Mouse (Mus musculus) embryonic facial prominence, embryonic 13.5 days (tissue): ENCODE measurements around the gene Carns1. TPM values are rescaled to one million over a fixed set of nuclear protein-coding genes. Genes with fewer than 3 reads are reported as not detected.

Experiments
- ATAC-seq: fragments of 200-750 bp; cut with Nextera tagmentation; 2 replicates; pipeline ENCODE4 v1.8.0; 2017; ENCODE audit warnings: low read depth; ENCODE audit not compliant: insufficient number of reproducible peaks, insufficient read depth, low FRiP score, low TSS enrichment
- H3K27ac ChIP-seq: fragments of 300-500 bp; sonication (generic); 2 replicates; pipeline ENCODE4 v1.5.1; 2015; ENCODE audit warnings: moderate library complexity, mild to moderate bottlenecking, inconsistent platforms
- H3K27me3 ChIP-seq: fragments of 300-500 bp; sonication (generic); 2 replicates; pipeline ENCODE4 v1.6.1; 2015; ENCODE audit warnings: mild to moderate bottlenecking, inconsistent platforms
- H3K36me3 ChIP-seq: fragments of 300-500 bp; sonication (generic); 2 replicates; pipeline ENCODE4 v1.6.1; 2015; ENCODE audit warnings: mild to moderate bottlenecking, inconsistent platforms
- H3K4me1 ChIP-seq: fragments of 300-500 bp; sonication (generic); 2 replicates; pipeline ENCODE4 v1.6.1; 2015; ENCODE audit warnings: inconsistent platforms
- H3K4me2 ChIP-seq: fragments of 300-500 bp; sonication (generic); 2 replicates; pipeline ENCODE4 v1.6.1; 2015; ENCODE audit warnings: moderate library complexity, mild to moderate bottlenecking, inconsistent platforms
- H3K4me3 ChIP-seq: fragments of 300-500 bp; sonication (generic); 2 replicates; pipeline ENCODE4 v1.5.1; 2015; ENCODE audit warnings: mild to moderate bottlenecking, inconsistent platforms
- H3K9ac ChIP-seq: fragments of 300-500 bp; sonication (generic); 2 replicates; pipeline ENCODE4 v1.6.1; 2015; ENCODE audit warnings: mild to moderate bottlenecking, inconsistent platforms
- H3K9me3 ChIP-seq: fragments of 300-500 bp; sonication (generic); 2 replicates; pipeline ENCODE4 v1.6.1; 2016; ENCODE audit warnings: inconsistent platforms
- WGBS: fragments of 180-500 bp; shearing (Covaris S2); methylation state at CpG from one replicate; pipeline ENCODE4 v1.1.7; 2015; ENCODE audit warnings: mixed read lengths; 5-methylcytosine and 5-hydroxymethylcytosine counted together
- polyA plus RNA-seq: library from polyadenylated mRNA; unstranded; fragments of >200 nt; fragmentation: Nextera tagmentation; extraction: Ambion mirVana; gene quantifications from 2 replicates; pipeline ENCODE4 v1.2.1, GENCODE M21; 2015

The Carns1 gene
- polyA plus RNA-seq, 1 experiment from 2014 or later = 1.7 TPM

DNA sequence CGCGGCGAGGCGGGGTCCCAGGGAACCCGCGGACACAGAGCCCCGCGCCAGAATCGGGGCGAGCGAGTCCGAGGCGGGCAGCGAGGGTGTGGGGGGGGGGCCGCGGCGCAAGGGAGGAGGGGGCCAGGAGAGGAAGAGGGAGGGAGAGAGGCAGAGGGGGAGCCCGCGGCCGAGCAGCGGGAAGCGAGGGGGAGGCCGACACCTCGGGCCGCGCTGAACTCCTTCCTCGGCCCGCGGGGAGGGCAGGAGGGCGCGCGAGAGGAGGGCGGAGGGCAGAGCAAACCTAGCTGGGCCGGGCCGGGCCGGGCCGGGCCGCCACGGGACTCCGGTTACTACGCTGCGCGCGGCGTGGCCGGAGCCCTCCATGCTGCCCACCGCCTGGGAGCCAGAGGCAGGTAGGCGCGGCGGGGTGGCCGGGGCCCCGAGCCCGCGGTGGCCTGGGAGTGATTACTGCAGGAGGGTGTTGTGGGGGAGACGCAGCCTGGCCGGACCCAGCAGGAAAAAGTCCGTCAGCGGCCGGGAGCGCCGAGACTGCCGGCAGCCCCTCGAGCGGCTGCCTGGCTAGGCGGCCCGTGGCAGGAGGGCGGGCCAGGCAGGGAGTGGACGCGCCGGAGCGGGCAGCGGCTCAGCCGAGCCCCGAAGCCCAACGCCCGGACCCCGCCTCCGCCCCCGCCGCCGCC, 39.6 kb upstream of the Carns1 start:
- Histone ChIP-seq H3K27me3 (peaks cover 4% of the 10 kb centered on the region; the same call in 1 of the 2 replicates), H3K27ac (peak overlapping the region; percentile 97), H3K4me2 (peak overlapping the region; percentile 87), H3K4me1 (peaks cover 73% of the 10 kb centered on the region), H3K9ac (peak overlapping the region; percentile 98), H3K36me3 (no peaks in the 10 kb centered on the region), H3K4me3 (peak overlapping the region; percentile 95), H3K9me3 (no peaks in the 10 kb centered on the region)
- no peak for ATAC-seq
- 0% methylated on average over 26 of the region's 81 CpGs for WGBS

DNA sequence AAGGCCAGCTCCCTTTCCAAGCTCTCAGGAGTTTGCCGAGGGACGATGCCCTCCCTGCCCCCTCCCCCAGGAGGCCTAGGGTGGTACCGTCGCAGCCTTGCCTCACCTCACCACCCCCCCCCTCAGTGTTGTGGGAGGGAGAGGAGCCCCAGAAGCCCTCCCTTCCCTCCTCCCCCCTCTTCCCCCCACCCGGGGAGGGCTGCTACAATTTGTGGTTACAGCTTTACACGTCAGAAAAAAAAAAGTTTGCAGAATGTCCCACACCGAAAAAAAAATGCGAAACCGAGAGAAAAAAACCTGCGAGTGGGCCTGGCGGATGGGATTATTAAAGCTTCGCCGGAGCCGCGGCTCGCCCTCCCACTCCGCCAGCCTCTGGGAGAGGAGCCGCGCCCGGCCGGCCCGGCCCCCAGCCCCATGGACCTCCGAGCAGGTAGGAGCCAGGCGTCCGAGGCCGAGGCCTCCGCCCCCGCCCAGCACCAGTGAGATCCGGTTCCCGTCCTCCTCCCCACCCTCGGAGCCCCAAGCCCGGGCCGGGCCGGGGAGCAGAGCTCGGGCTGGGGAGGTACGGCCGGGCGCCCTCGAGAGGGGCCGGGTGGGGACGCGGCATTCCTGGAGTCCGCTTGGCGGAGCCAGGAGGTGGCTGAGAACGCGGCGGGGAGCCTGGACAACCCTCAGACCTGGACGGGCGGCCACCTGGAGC, 38.9 kb upstream of the Carns1 start, which contains the start of the genes Clcf1 and AC109138.7:
Gene Clcf1, plus strand, starts transcription at position 168 of the 700 bp plus-strand sequence.
Gene AC109138.7, plus strand, starts transcription at position 287 of the 700 bp plus-strand sequence.
- H3K4me2 ChIP-seq = peak within 1 kb of the TSS; percentile 87
- peak within 1 kb of the TSS; percentile 95 for H3K4me3 ChIP-seq
- peak within 1 kb of the TSS; percentile 97 for H3K27ac ChIP-seq
- WGBS = under 1% methylated on average over 45 of the region's 49 CpGs
- peaks cover 66% of the 10 kb centered on the region for H3K4me1 ChIP-seq
- peak within 1 kb of the TSS; percentile 98 for H3K9ac ChIP-seq
- H3K36me3 ChIP-seq = no peaks in the 10 kb centered on the region
- H3K27me3 ChIP-seq = peaks cover 4% of the 10 kb centered on the region; the same call in 1 of the 2 replicates
- 0 out of 2 replicates have a peak, but pooled peaks have one; percentile 12 for ATAC-seq
- H3K9me3 ChIP-seq = no peaks in the 10 kb centered on the region

- peaks cover 60% of the 10 kb centered on the region for H3K4me1 ChIP-seq
- H3K4me2 ChIP-seq = peak overlapping the region; percentile 87
- peak overlapping the region; percentile 98 for H3K9ac ChIP-seq
- WGBS = 9% methylated on average over 9 of the region's 9 CpGs
- H3K36me3 ChIP-seq = no peaks in the 10 kb centered on the region
- peaks cover 4% of the 10 kb centered on the region; the same call in 1 of the 2 replicates for H3K27me3 ChIP-seq
- peak overlapping the region; percentile 95 for H3K4me3 ChIP-seq
- H3K27ac ChIP-seq = peak overlapping the region; percentile 97
- no peaks in the 10 kb centered on the region for H3K9me3 ChIP-seq
- ATAC-seq = no peak
Observed at GRCm38 (mm10) chr19:4213524-4213974, 38.3 kb upstream of the Carns1 start.

GRCm38 (mm10) chr19:4211891-4212588, 36.8 kb upstream of the Carns1 start:
- H3K4me2 ChIP-seq = peak overlapping the region; percentile 87
- H3K27ac ChIP-seq = peak overlapping the region; percentile 97
- WGBS = 14% methylated on average over 4 of the region's 4 CpGs
- H3K4me3 ChIP-seq = no peak overlapping the region
- H3K9me3 ChIP-seq = no peaks in the 10 kb centered on the region
- H3K9ac ChIP-seq = peak overlapping the region; percentile 46
- ATAC-seq = no peak
- peaks cover 4% of the 10 kb centered on the region; the same call in 1 of the 2 replicates for H3K27me3 ChIP-seq
- no peaks in the 10 kb centered on the region for H3K36me3 ChIP-seq
- peaks cover 45% of the 10 kb centered on the region for H3K4me1 ChIP-seq

GRCm38 (mm10) chr19:4208563-4208962, 33.3 kb upstream of the Carns1 start:
- Histone ChIP-seq H3K4me3 (no peak overlapping the region), H3K4me2 (no peak overlapping the region), H3K27ac (no peak overlapping the region), H3K9me3 (no peaks in the 10 kb centered on the region), H3K27me3 (peaks cover 13% of the 10 kb centered on the region), H3K9ac (0 out of 2 replicates have a peak overlapping the region, but pooled peaks have one; percentile 1), H3K4me1 (peaks cover 27% of the 10 kb centered on the region), H3K36me3 (no peaks in the 10 kb centered on the region)
- ATAC-seq = no peak
- 64% methylated on average over 5 of the region's 5 CpGs for WGBS

GRCm38 (mm10) chr19:4206971-4207370, 31.7 kb upstream of the Carns1 start:
- WGBS = 0% methylated on average over 2 of the region's 2 CpGs
- no peak overlapping the region for H3K27ac ChIP-seq
- no peak overlapping the region for H3K9ac ChIP-seq
- H3K9me3 ChIP-seq = no peaks in the 10 kb centered on the region
- 0 out of 2 replicates have a peak overlapping the region, but pooled peaks have one; percentile 2 for H3K4me2 ChIP-seq
- H3K36me3 ChIP-seq = no peaks in the 10 kb centered on the region
- peaks cover 17% of the 10 kb centered on the region for H3K27me3 ChIP-seq
- no peak for ATAC-seq
- H3K4me3 ChIP-seq = no peak overlapping the region
- H3K4me1 ChIP-seq = peaks cover 19% of the 10 kb centered on the region

DNA sequence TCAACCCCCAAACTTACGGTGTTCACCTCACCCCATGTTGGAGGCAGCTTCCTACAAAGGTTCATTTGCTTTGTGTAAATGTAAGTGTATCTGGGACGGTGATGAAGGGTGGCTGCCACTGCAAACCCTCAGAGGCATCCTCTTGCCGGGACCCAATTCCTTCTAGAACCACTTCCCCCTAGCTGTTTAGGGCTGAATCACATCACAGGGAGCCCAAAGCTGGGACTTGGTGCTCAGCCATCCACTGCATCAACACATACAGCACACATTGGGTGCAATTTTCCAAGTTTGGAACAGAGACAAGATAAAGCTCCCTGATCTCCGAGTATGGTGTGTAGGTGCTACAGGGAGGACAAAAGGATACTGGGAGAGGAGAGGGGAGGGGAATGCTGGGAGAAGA, 29.6 kb upstream of the Carns1 start:
- H3K4me1 ChIP-seq = peaks cover 24% of the 10 kb centered on the region
- no peak for ATAC-seq
- 0 out of 2 replicates have a peak, but pooled peaks cover 5% of the 10 kb centered on the region for H3K36me3 ChIP-seq
- H3K4me2 ChIP-seq = no peak overlapping the region
- no peaks in the 10 kb centered on the region for H3K9me3 ChIP-seq
- peaks cover 12% of the 10 kb centered on the region for H3K27me3 ChIP-seq
- WGBS = 63% methylated on average over 3 of the region's 4 CpGs
- no peak overlapping the region for H3K27ac ChIP-seq
- H3K4me3 ChIP-seq = no peak overlapping the region
- H3K9ac ChIP-seq = no peak overlapping the region

- Histone ChIP-seq H3K9me3 (no peaks in the 10 kb centered on the region), H3K27ac (no peak overlapping the region), H3K4me2 (no peak overlapping the region), H3K27me3 (peaks cover 12% of the 10 kb centered on the region), H3K36me3 (peaks cover 16% of the 10 kb centered on the region), H3K4me3 (no peak overlapping the region), H3K4me1 (peaks cover 26% of the 10 kb centered on the region), H3K9ac (0 out of 2 replicates have a peak overlapping the region, but pooled peaks have one; percentile 21)
- no peak for ATAC-seq
- WGBS = 58% methylated on average over 13 of the region's 13 CpGs
Observed at GRCm38 (mm10) chr19:4203604-4204326, 28.5 kb upstream of the Carns1 start.

- H3K27me3 ChIP-seq = peaks cover 12% of the 10 kb centered on the region
Observed at GRCm38 (mm10) chr19:4203148-4203547, 27.9 kb upstream of the Carns1 start.

DNA sequence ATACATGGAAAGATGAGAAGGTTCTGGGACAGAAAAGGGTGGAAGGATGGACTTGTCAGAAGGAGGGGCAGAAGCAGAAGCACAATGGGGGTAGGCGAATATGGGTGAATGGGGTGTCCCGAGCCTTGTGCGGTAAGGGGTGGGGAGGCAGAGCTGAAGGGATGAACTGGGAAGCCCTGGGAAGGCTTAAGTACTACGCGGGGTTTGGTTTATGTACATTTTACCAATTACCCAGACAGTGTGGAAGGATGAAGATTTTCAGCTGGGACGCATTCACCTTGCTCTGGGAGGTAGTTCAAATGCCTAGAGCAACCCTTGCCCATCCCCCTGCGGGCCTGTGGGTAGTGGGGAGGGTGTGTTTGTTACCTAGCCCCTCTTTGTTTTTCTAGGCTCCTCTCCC, 26.9 kb upstream of the Carns1 start:
- Histone ChIP-seq H3K27me3 (peaks cover 12% of the 10 kb centered on the region), H3K4me2 (peak overlapping the region; percentile 96), H3K36me3 (peaks cover 33% of the 10 kb centered on the region), H3K9me3 (no peaks in the 10 kb centered on the region), H3K9ac (peak overlapping the region; percentile 87), H3K4me3 (peak overlapping the region; percentile 75), H3K27ac (peak overlapping the region; percentile 73; the same call in 1 of the 2 replicates), H3K4me1 (peaks cover 26% of the 10 kb centered on the region)
- ATAC-seq = no peak
- 17% methylated on average over 7 of the region's 7 CpGs for WGBS

More at GRCm38 (mm10) chr19:4203148-4203547, 27.9 kb upstream of the Carns1 start:
- Histone ChIP-seq H3K4me2 (no peak overlapping the region), H3K4me3 (no peak overlapping the region), H3K9ac (no peak overlapping the region), H3K4me1 (peaks cover 26% of the 10 kb centered on the region), H3K27ac (no peak overlapping the region), H3K36me3 (peaks cover 23% of the 10 kb centered on the region), H3K9me3 (no peaks in the 10 kb centered on the region)
- WGBS = 69% methylated on average over 3 of the region's 3 CpGs
- ATAC-seq = no peak
